Mouse (Mus musculus) kidney, postnatal 0 days (tissue): ENCODE measurements around the gene Eomes. TPM values are rescaled to one million over a fixed set of nuclear protein-coding genes. Genes with fewer than 3 reads are reported as not detected.

Experiments used
- ATAC-seq: fragments of 200-750 bp; cut with Nextera tagmentation; replicated peaks from 2 replicates; pipeline ENCODE4 v1.8.0; 2017; ENCODE audit warnings: low read depth, moderate number of reproducible peaks, moderate TSS enrichment, moderate library complexity; ENCODE audit not compliant: low FRiP score
- DNase-seq: peaks from one replicate; pipeline ENCODE4 v3.0.0-alpha.2; 2016; ENCODE audit warnings: low spot score
- H3K27ac ChIP-seq: fragments of 300-500 bp; sonication (generic); 2 replicates; pipeline ENCODE4 v1.5.1; 2014; ENCODE audit warnings: mild to moderate bottlenecking
- H3K27me3 ChIP-seq: fragments of 300-500 bp; sonication (generic); 2 replicates; pipeline ENCODE4 v1.6.1; 2014; ENCODE audit warnings: low read length, mixed read lengths; ENCODE audit not compliant: insufficient read depth
- H3K36me3 ChIP-seq: fragments of 300-500 bp; sonication (generic); 2 replicates; pipeline ENCODE4 v1.6.1; 2014; ENCODE audit warnings: low read length, mixed read lengths; ENCODE audit not compliant: insufficient read depth
- H3K4me1 ChIP-seq: fragments of 300-500 bp; sonication (generic); replicated peaks from 2 replicates; pipeline ENCODE4 v1.6.1; 2014; ENCODE audit warnings: antibody characterized with exemption, low read length, mixed read lengths; ENCODE audit not compliant: insufficient read depth
- H3K4me2 ChIP-seq: fragments of 300-500 bp; sonication (generic); 2 replicates; pipeline ENCODE4 v1.6.1; 2014; ENCODE audit warnings: mild to moderate bottlenecking, low read length, moderate library complexity, mixed read lengths
- H3K4me3 ChIP-seq: fragments of 300-500 bp; sonication (generic); replicated peaks from 2 replicates; pipeline ENCODE4 v1.5.1; 2014; ENCODE audit warnings: low read depth, low read length
- H3K9ac ChIP-seq: fragments of 300-500 bp; sonication (generic); 2 replicates; pipeline ENCODE4 v1.6.1; 2014; ENCODE audit warnings: low read depth, low read length
- H3K9me3 ChIP-seq: fragments of 300-500 bp; sonication (generic); replicated peaks from 2 replicates; pipeline ENCODE4 v1.6.1; 2016; ENCODE audit warnings: low read length, inconsistent platforms, mixed read lengths
- CTCF ChIP-seq: IDR thresholded peaks from 2 replicates; pipeline ENCODE4 v1.5.1; 2016; ENCODE audit warnings: antibody characterized with exemption, low read depth, mild to moderate bottlenecking, moderate library complexity
- WGBS: fragments of 180-500 bp; shearing (Covaris S2); extraction: QIAGEN DNeasy Blood & Tissue Kit; methylation state at CpG from one replicate; pipeline ENCODE4 v1.1.7; 2014; 5-methylcytosine and 5-hydroxymethylcytosine counted together
- polyA plus RNA-seq: library from polyadenylated mRNA; unstranded; fragments of >200 nt; fragmentation: Nextera tagmentation; extraction: Ambion mirVana; gene quantifications from 2 replicates; pipeline ENCODE4 v1.2.1, GENCODE M21; 2015

The Eomes gene
- polyA plus RNA-seq, 1 experiment from 2014 or later, result not detected

GRCm38 (mm10) chr9:118476766-118477271 lies 1.2 kb upstream of the Eomes start:
- Histone ChIP-seq H3K27me3 (peaks cover 74% of the 10 kb centered on the region), H3K27ac (no peak overlapping the region), H3K4me3 (peak overlapping the region; percentile 21; the same call in 1 of the 2 replicates), H3K9ac (no peak overlapping the region), H3K36me3 (no peaks in the 10 kb centered on the region), H3K9me3 (no peaks in the 10 kb centered on the region), H3K4me1 (peaks cover 3% of the 10 kb centered on the region; the same call in 1 of the 2 replicates), H3K4me2 (peak overlapping the region; percentile 75)
- ATAC-seq, result no peak
- WGBS, result 1% methylated on average over 33 of the region's 33 CpGs
- no peak for TF ChIP-seq CTCF
- DNase-seq, result no peak

GRCm38 (mm10) chr9:118477281-118477931 lies 606 bp upstream of the Eomes start:
- TF ChIP-seq CTCF, result no peak
- Histone ChIP-seq H3K36me3 (no peaks in the 10 kb centered on the region), H3K4me3 (peak overlapping the region; percentile 21; the same call in 1 of the 2 replicates), H3K27me3 (peaks cover 78% of the 10 kb centered on the region), H3K4me1 (peaks cover 3% of the 10 kb centered on the region; the same call in 1 of the 2 replicates), H3K27ac (no peak overlapping the region), H3K4me2 (peak overlapping the region; percentile 75), H3K9ac (no peak overlapping the region), H3K9me3 (no peaks in the 10 kb centered on the region)
- no peak for ATAC-seq
- DNase-seq, result no peak
- whole genome bisulfite sequencing, result under 1% methylated on average over 31 of the region's 31 CpGs

GRCm38 (mm10) chr9:118478458-118478838 lies 436 bp downstream of the Eomes start:
- TF ChIP-seq CTCF, result peak; percentile 25; the same call in 1 of the 2 replicates
- no peak overlapping the region for H3K9ac ChIP-seq
- peaks cover 83% of the 10 kb centered on the region for H3K27me3 ChIP-seq
- ATAC-seq, result no peak
- H3K36me3 ChIP-seq, result no peaks in the 10 kb centered on the region
- no peaks in the 10 kb centered on the region for H3K9me3 ChIP-seq
- H3K4me3 ChIP-seq, result peak overlapping the region; percentile 40
- peaks cover 3% of the 10 kb centered on the region; the same call in 1 of the 2 replicates for H3K4me1 ChIP-seq
- DNase-seq, result no peak
- H3K4me2 ChIP-seq, result peak overlapping the region; percentile 75
- H3K27ac ChIP-seq, result no peak overlapping the region
- under 1% methylated on average over 23 of the region's 29 CpGs for WGBS

GRCm38 (mm10) chr9:118478839-118479507 lies 961 bp downstream of the Eomes start:
- Histone ChIP-seq H3K4me3 (peak overlapping the region; percentile 40), H3K27ac (no peak overlapping the region), H3K4me1 (peaks cover 3% of the 10 kb centered on the region; the same call in 1 of the 2 replicates), H3K9me3 (no peaks in the 10 kb centered on the region), H3K4me2 (peak overlapping the region; percentile 75), H3K27me3 (peaks cover 88% of the 10 kb centered on the region), H3K9ac (no peak overlapping the region), H3K36me3 (no peaks in the 10 kb centered on the region)
- under 1% methylated on average over 81 of the region's 87 CpGs for WGBS
- DNase-seq, result no peak
- TF ChIP-seq CTCF, result peak; percentile 45
- peak; percentile 66; the same call in 1 of the 2 replicates for ATAC-seq

- H3K4me3 ChIP-seq, result peak overlapping the region; percentile 40; the same call in 1 of the 2 replicates
- peaks cover 90% of the 10 kb centered on the region for H3K27me3 ChIP-seq
- no peaks in the 10 kb centered on the region for H3K9me3 ChIP-seq
- no peak overlapping the region for H3K9ac ChIP-seq
- H3K36me3 ChIP-seq, result no peaks in the 10 kb centered on the region
- WGBS, result 7% methylated on average over 23 of the region's 23 CpGs
- peak overlapping the region; percentile 75 for H3K4me2 ChIP-seq
- ATAC-seq (no peak), DNase-seq (no peak)
- no peak overlapping the region for H3K27ac ChIP-seq
- TF ChIP-seq CTCF, result no peak
- peaks cover 3% of the 10 kb centered on the region; the same call in 1 of the 2 replicates for H3K4me1 ChIP-seq
Observed at GRCm38 (mm10) chr9:118479508-118480291, 1.7 kb downstream of the Eomes start.

DNA sequence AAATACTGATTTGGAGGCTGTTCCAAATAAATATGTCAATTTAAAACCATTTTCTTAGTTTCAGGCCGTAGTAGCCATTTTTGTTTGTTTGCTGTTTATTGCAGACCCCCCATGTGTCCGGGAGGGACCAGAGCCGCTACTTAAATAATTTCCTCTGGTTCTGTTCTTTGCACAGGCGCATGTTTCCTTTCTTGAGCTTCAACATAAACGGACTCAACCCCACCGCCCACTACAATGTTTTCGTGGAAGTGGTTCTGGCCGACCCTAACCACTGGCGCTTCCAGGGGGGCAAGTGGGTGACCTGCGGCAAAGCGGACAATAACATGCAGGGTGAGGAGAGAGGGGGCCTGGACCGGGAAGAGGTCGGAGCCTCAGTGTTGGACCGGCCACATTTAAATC lies 2.3 kb downstream of the Eomes start:
- ATAC-seq (no peak), DNase-seq (no peak)
- WGBS, result 6% methylated on average over 14 of the region's 14 CpGs
- H3K36me3 ChIP-seq, result no peaks in the 10 kb centered on the region
- no peak overlapping the region for H3K4me3 ChIP-seq
- no peak for TF ChIP-seq CTCF
- H3K4me1 ChIP-seq, result peaks cover 3% of the 10 kb centered on the region; the same call in 1 of the 2 replicates
- no peak overlapping the region for H3K27ac ChIP-seq
- no peaks in the 10 kb centered on the region for H3K9me3 ChIP-seq
- H3K4me2 ChIP-seq, result no peak overlapping the region
- H3K27me3 ChIP-seq, result peaks cover 88% of the 10 kb centered on the region
- H3K9ac ChIP-seq, result no peak overlapping the region
